In the genomic region with DNA sequence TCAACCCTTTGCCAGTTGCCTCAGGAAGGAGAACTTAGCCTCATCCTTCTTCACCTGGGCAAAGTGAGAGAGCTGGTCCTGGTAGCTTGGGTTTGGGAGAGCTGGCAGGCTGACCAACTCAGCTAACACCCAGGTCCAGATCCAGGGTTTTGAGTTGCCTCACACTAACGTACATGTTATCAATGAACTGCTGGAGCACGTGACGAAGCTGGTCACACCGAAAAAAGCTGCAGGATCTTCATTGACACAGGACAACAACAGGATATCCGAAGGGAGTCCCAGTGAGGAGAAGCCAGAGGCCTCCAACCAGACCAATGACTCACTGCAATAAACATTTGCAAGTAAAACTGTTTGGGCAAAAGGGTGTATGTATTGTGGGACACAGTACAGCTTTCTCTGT, we compare ENCODE assay signal across 14 mouse cellular contexts. TPM values are rescaled to one million over a fixed set of nuclear protein-coding genes. Genes with fewer than 3 reads are reported as not detected.
A peak's percentile ranks its signal among the peaks of the same experiment; 100 is the strongest.
DNase-seq lines count a peak whose midpoint lies in the region; ATAC-seq and TF ChIP-seq lines count a peak whose summit lies in the region.
"Had no signal": no experiment of that assay in that cellular context is flagged by ENCODE, and none has a peak within 500 bp of the region (broad histone marks: within the 10 kb centered on the region; RNA-seq: fewer than 3 reads in every experiment).

No protein-coding gene starts in this region.

- H3K4me1 ChIP-seq in heart, embryonic 12.5 days (replicated peaks), result peaks cover 28% of the 10 kb centered on the region
- H3K4me1 ChIP-seq in MEL (ENCODE audit: control insufficient read depth in 1 of 2, insufficient read depth in 2 of 2, low read length in 2 of 2), result no peaks in the 10 kb centered on the region; a peak in 1 of 4 replicates
- H3K4me1 ChIP-seq in limb, embryonic 10.5 days, result peaks cover 11% of the 10 kb centered on the region
- H3K4me1 ChIP-seq in lung, postnatal 0 days (ENCODE audit: insufficient read depth, low read depth, low read length), result peaks cover 11% of the 10 kb centered on the region; the same call in 1 of the 2 replicates
- peaks cover 16% of the 10 kb centered on the region for H3K4me1 ChIP-seq in thymus, adult 2 months (replicated peaks; ENCODE audit: control insufficient read depth, insufficient read depth, low read length)
- H3K4me1 ChIP-seq: embryonic facial prominence, embryonic 12.5 days; hindbrain, embryonic 15.5 days had no signal

- H3K79me2 ChIP-seq in MEL (ENCODE audit: control insufficient read depth, insufficient read depth, low read length, poor library complexity), result no peaks in the 10 kb centered on the region

- H3K9ac ChIP-seq in heart, embryonic 12.5 days, result no peak overlapping the region
- H3K9ac ChIP-seq in MEL (ENCODE audit: control insufficient read depth, low read depth, low read length, poor library complexity, severe bottlenecking), result no peak overlapping the region
- H3K9ac ChIP-seq in lung, postnatal 0 days (replicated peaks; ENCODE audit: low read depth), result no peak overlapping the region
- H3K9ac ChIP-seq: embryonic facial prominence, embryonic 12.5 days; hindbrain, embryonic 15.5 days; stomach, embryonic 15.5 days had no signal

- no peaks in the 10 kb centered on the region for H3K27me3 ChIP-seq in heart, embryonic 12.5 days (replicated peaks)
- H3K27me3 ChIP-seq in MEL (ENCODE audit: control insufficient read depth in 1 of 2, insufficient read depth in 2 of 2, low read length in 2 of 2), result peaks cover 5% of the 10 kb centered on the region in 2 experiments
- no peaks in the 10 kb centered on the region for H3K27me3 ChIP-seq in limb, embryonic 10.5 days (ENCODE audit: low read depth, poor library complexity, severe bottlenecking)
- H3K27me3 ChIP-seq in lung, postnatal 0 days (replicated peaks; ENCODE audit: insufficient read depth, low read length), result no peaks in the 10 kb centered on the region
- H3K27me3 ChIP-seq in thymus, adult 2 months (ENCODE audit: control insufficient read depth, insufficient read depth, low read length), result no peaks in the 10 kb centered on the region
- H3K27me3 ChIP-seq: embryonic facial prominence, embryonic 12.5 days; hindbrain, embryonic 15.5 days; stomach, embryonic 15.5 days had no signal

- no peaks in the 10 kb centered on the region for H3K36me3 ChIP-seq in heart, embryonic 12.5 days
- no peaks in the 10 kb centered on the region for H3K36me3 ChIP-seq in MEL (ENCODE audit: control insufficient read depth in 1 of 2, insufficient read depth in 2 of 2, low read length in 2 of 2)
- H3K36me3 ChIP-seq in limb, embryonic 10.5 days, result no peaks in the 10 kb centered on the region
- H3K36me3 ChIP-seq in lung, postnatal 0 days (ENCODE audit: insufficient read depth, low read length), result no peaks in the 10 kb centered on the region
- H3K36me3 ChIP-seq in thymus, adult 2 months (ENCODE audit: control insufficient read depth, insufficient read depth, low read length), result no peaks in the 10 kb centered on the region
- H3K36me3 ChIP-seq: embryonic facial prominence, embryonic 12.5 days; hindbrain, embryonic 15.5 days; stomach, embryonic 15.5 days had no signal

- intact Hi-C loops in heart, postnatal 14 days (cut with DNase I), result no loop called here

- no peak for ATAC-seq in heart, embryonic 12.5 days (ENCODE audit: insufficient number of reproducible peaks, low FRiP score)
- ATAC-seq in lung, postnatal 0 days, result peak; percentile 57

- DNase-seq in heart, postnatal 14 days, result no peak
- no peak for DNase-seq in MEL (ENCODE audit: low read depth, low spot score)
- DNase-seq in limb, embryonic 10.5 days (ENCODE audit: low spot score), result no peak
- DNase-seq in lung, postnatal 0 days (ENCODE audit: low spot score), result peak; percentile 60
- no peak for DNase-seq in cerebellum, adult 11-12 months
- no peak for DNase-seq in thymus, adult 2 months
- DNase-seq: adrenal gland, postnatal 14 days; cerebellum, postnatal 36 days; retina, postnatal 1 day; thymus, postnatal 25 days had no signal

- WGBS in heart, embryonic 12.5 days, result 51% methylated on average over 5 of the region's 5 CpGs
- WGBS in limb, embryonic 10.5 days, result 85% methylated on average over 5 of the region's 5 CpGs
- 55% methylated on average over 5 of the region's 5 CpGs for WGBS in lung, postnatal 0 days
- 64% methylated on average over 5 of the region's 5 CpGs for WGBS in thymus, adult 2 months

- TF ChIP-seq EP300 in MEL (IDR thresholded peaks at IDR 0.05; ENCODE audit: low read depth in 1 of 2, low read length in 2 of 2), result no peak
- peak; percentile 54 for TF ChIP-seq EP300 in lung, postnatal 0 days (IDR thresholded peaks at IDR 0.05)

- H3K4me2 ChIP-seq in heart, embryonic 12.5 days, result no peak overlapping the region; the same call in 1 of the 2 replicates
- H3K4me2 ChIP-seq in lung, postnatal 0 days (replicated peaks; ENCODE audit: low read depth, low read length), result no peak overlapping the region
- H3K4me2 ChIP-seq: embryonic facial prominence, embryonic 12.5 days; hindbrain, embryonic 15.5 days; stomach, embryonic 15.5 days had no signal

- no peaks in the 10 kb centered on the region for H3K9me3 ChIP-seq in heart, embryonic 12.5 days (replicated peaks)
- no peaks in the 10 kb centered on the region for H3K9me3 ChIP-seq in MEL (replicated peaks; ENCODE audit: insufficient read depth, low read length)
- no peaks in the 10 kb centered on the region for H3K9me3 ChIP-seq in limb, embryonic 10.5 days (replicated peaks)
- no peaks in the 10 kb centered on the region for H3K9me3 ChIP-seq in lung, postnatal 0 days (ENCODE audit: low read length)
- H3K9me3 ChIP-seq: embryonic facial prominence, embryonic 12.5 days; hindbrain, embryonic 15.5 days; stomach, embryonic 15.5 days had no signal

- TF ChIP-seq POLR2A in MEL (IDR thresholded peaks at IDR 0.05; ENCODE audit: control insufficient read depth in 1 of 2, insufficient read depth in 1 of 2, low read depth in 1 of 2, low read length in 2 of 2, poor library complexity in 1 of 2), result no peak
- no peak for TF ChIP-seq POLR2A in thymus, adult 2 months (IDR thresholded peaks at IDR 0.05; ENCODE audit: control insufficient read depth, extremely low read depth, insufficient read depth, low read length, poor library complexity)

- H3K4me3 ChIP-seq in heart, embryonic 12.5 days, result no peak overlapping the region
- no peak overlapping the region for H3K4me3 ChIP-seq in MEL (ENCODE audit: control insufficient read depth in 1 of 2, insufficient read depth in 1 of 2, low read depth in 2 of 2, low read length in 2 of 2)
- H3K4me3 ChIP-seq in limb, embryonic 10.5 days, result no peak overlapping the region
- H3K4me3 ChIP-seq in lung, postnatal 0 days (ENCODE audit: low read depth, low read length), result no peak overlapping the region
- H3K4me3 ChIP-seq in thymus, adult 2 months (ENCODE audit: control insufficient read depth, insufficient read depth, low read length), result no peak overlapping the region
- H3K4me3 ChIP-seq: embryonic facial prominence, embryonic 12.5 days; hindbrain, embryonic 15.5 days; stomach, embryonic 15.5 days had no signal

- peak overlapping the region; percentile 80 for H3K27ac ChIP-seq in heart, embryonic 12.5 days (ENCODE audit: poor library complexity, severe bottlenecking)
- no peak overlapping the region for H3K27ac ChIP-seq in MEL (ENCODE audit: control insufficient read depth, low read depth, low read length)
- peak overlapping the region; percentile 53; the same call in 1 of the 2 replicates for H3K27ac ChIP-seq in limb, embryonic 10.5 days
- peak overlapping the region; percentile 68 for H3K27ac ChIP-seq in lung, postnatal 0 days (ENCODE audit: low read length)
- no peak overlapping the region for H3K27ac ChIP-seq in thymus, adult 2 months (ENCODE audit: control insufficient read depth, insufficient read depth, low read length)
- H3K27ac ChIP-seq: embryonic facial prominence, embryonic 12.5 days; hindbrain, embryonic 15.5 days had no signal

- no peak for TF ChIP-seq CTCF in MEL (IDR thresholded peaks at IDR 0.05 in 2 of 3, conservative IDR thresholded peaks at IDR 0.05 in 1 of 3; ENCODE audit: control insufficient read depth in 1 of 3, insufficient read depth in 1 of 3, low read depth in 2 of 3, low read length in 3 of 3, poor library complexity in 1 of 3, severe bottlenecking in 1 of 3)
- TF ChIP-seq CTCF in lung, postnatal 0 days (IDR thresholded peaks at IDR 0.05), result no peak
- no peak for TF ChIP-seq CTCF in thymus, adult 2 months (IDR thresholded peaks at IDR 0.05; ENCODE audit: borderline replicate concordance, control insufficient read depth, extremely low read depth, insufficient read depth, low read length, poor library complexity)

- TF ChIP-seq RAD21 in MEL (IDR thresholded peaks at IDR 0.05; ENCODE audit: low read depth, low read length), result no peak

TF ChIP-seq in MEL, 35 proteins besides CTCF, POLR2A, EP300 and RAD21:
- TF ChIP-seq TAL1 (IDR thresholded peaks at IDR 0.05; ENCODE audit: low read length) (no peak), USF1 (IDR thresholded peaks at IDR 0.05; ENCODE audit: low read depth, low read length) (peak; percentile 45; the same call in 1 of the 2 replicates)
TF ChIP-seq in MEL: peak in this region for 1.

RNA-seq across cellular contexts. Expression of a gene that starts 9.2 kb away (rescaled TPM):
- polyA plus RNA-seq in heart, embryonic 12.5 days (2016; fragmentation: Nextera tagmentation; extraction: Ambion mirVana), result 7.3 and 7.9 TPM in 2 replicates
- 10 to 100 TPM; 68.6 to 69.6 TPM for total RNA-seq in heart, postnatal 14 days (2021)
- 22.6 and 27.5 TPM in 2 replicates for total RNA-seq in MEL (2012; rRNA removed)
- polyA plus RNA-seq in MEL (2012; ENCODE audit: insufficient read depth in 1 of 2, insufficient read length in 2 of 2, low read depth in 1 of 2, low replicate concordance in 2 of 2, missing spikeins in 1 of 2), result 100 to 1,000 TPM in 1 of 2 experiments, 10 to 100 TPM in 1; 34.7 to 126 TPM
- 8.2 and 8.9 TPM in 2 replicates for polyA plus RNA-seq in limb, embryonic 10.5 days (2016; fragmentation: Nextera tagmentation; extraction: Ambion mirVana)
- polyA plus RNA-seq in lung, postnatal 0 days (2015; fragmentation: Nextera tagmentation; extraction: Ambion mirVana), result 7.7 and 8.0 TPM in 2 replicates
- polyA plus RNA-seq in thymus, adult 2 months (2012; rRNA removed), result 78.4 and 89.5 TPM in 2 replicates

RNA-seq across cellular contexts. Expression of a gene that starts 34.0 kb away (rescaled TPM):
- polyA plus RNA-seq in heart, embryonic 12.5 days (2016; fragmentation: Nextera tagmentation; extraction: Ambion mirVana), result 45.8 and 48.9 TPM in 2 replicates
- total RNA-seq in heart, postnatal 14 days (2021), result 10 to 100 TPM; 26.7 to 27.8 TPM
- 20.9 and 23.2 TPM in 2 replicates for total RNA-seq in MEL (2012; rRNA removed)
- polyA plus RNA-seq in MEL (2012; ENCODE audit: insufficient read depth in 1 of 2, insufficient read length in 2 of 2, low read depth in 1 of 2, low replicate concordance in 2 of 2, missing spikeins in 1 of 2), result 10 to 100 TPM in 1 of 2 experiments, not detected in 1; 23.7 TPM
- 53.2 and 57.9 TPM in 2 replicates for polyA plus RNA-seq in limb, embryonic 10.5 days (2016; fragmentation: Nextera tagmentation; extraction: Ambion mirVana)
- 46.6 and 47.5 TPM in 2 replicates for polyA plus RNA-seq in lung, postnatal 0 days (2015; fragmentation: Nextera tagmentation; extraction: Ambion mirVana)
- polyA plus RNA-seq in thymus, adult 2 months (2012; rRNA removed), result 40.2 and 44.9 TPM in 2 replicates

Comparison
In these comparisons a context has a peak if more than half of its experiments do, and no peak if none do; other contexts are left out.
1. H3K27ac ChIP-seq: peak in heart, embryonic 12.5 days (single experiment), limb, embryonic 10.5 days (single experiment) and lung, postnatal 0 days (single experiment); none in MEL (single experiment) and thymus, adult 2 months (single experiment).